In the genomic region with DNA sequence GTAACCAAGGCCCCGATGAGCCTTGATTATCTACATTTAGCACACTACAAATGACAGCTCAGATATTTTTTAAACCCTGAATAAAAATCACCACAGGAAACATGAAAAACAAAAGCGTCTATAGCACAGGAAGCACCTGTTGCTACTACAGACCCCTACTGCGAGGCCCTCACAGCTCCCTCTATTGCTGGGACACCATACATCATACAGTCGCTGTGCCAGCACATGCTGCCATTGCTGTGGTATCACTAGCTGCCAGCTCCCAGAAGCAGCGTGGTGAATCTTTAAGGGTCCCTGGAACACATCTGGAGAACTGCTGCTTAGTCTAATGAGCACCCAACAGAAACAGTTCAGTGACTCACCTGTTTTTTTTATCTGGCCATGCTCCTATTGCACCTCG, we compare ENCODE assay signal across 16 mouse cellular contexts. TPM values are rescaled to one million over a fixed set of nuclear protein-coding genes. Genes with fewer than 3 reads are reported as not detected.
DNase-seq lines count a peak whose midpoint lies in the region.
"Had no signal": no experiment of that assay in that cellular context is flagged by ENCODE, and none has a peak within 500 bp of the region (broad histone marks: within the 10 kb centered on the region; RNA-seq: fewer than 3 reads in every experiment).

No protein-coding gene starts in this region.

- DNase-seq in 416B (ENCODE audit: low read depth): peak; percentile 33
- peak; percentile 38 for DNase-seq in A20 (ENCODE audit: low read depth, low spot score)
- DNase-seq in thymus, adult 18-20 months: peak; percentile 28 to 31
- DNase-seq in thymus, postnatal 14 days: peak; percentile 69
- DNase-seq in spleen, postnatal 4 days (ENCODE audit: low spot score in 2 of 2): no peak
- no peak for DNase-seq in kidney, postnatal 10 days
- no peak for DNase-seq in testis, postnatal 14 days (ENCODE audit: low spot score)
- DNase-seq in adrenal gland, postnatal 4 days (ENCODE audit: low spot score in 2 of 2): no peak
- DNase-seq: adrenal gland, postnatal 14 days; cerebellum, adult 18-20 months; cerebellum, postnatal 10 days; embryo, embryonic 11 days; gastrocnemius, adult 2 months; gastrocnemius, postnatal 36 days; heart, adult 18-20 months; heart, postnatal 36 days had no signal

RNA-seq across cellular contexts. Expression of a gene that starts 42.6 kb away (rescaled TPM):
- total RNA-seq in adrenal gland, postnatal 4 days (2021): 10 to 100 TPM; 41.3 to 44.8 TPM

Comparison
In these comparisons a context has a peak if more than half of its experiments do, and no peak if none do; other contexts are left out.
1. DNase-seq: peak in 416B (single experiment), A20 (single experiment), thymus, adult 18-20 months (2 of 2) and thymus, postnatal 14 days (single experiment); none in spleen, postnatal 4 days (0 of 2), kidney, postnatal 10 days (single experiment), testis, postnatal 14 days (single experiment) and adrenal gland, postnatal 4 days (0 of 2).